Mouse (Mus musculus) liver, adult 2 months (tissue): ENCODE measurements at regions not wholly inside any gene's neighbourhood (a gene's known extent, or its start where the extent isn't known, plus 50 kb on each side); places are given as distances from the start of the nearest gene placed in this dataset.

ENCODE experiments used
- CTCF ChIP-seq: fragments of 200-500 bp; IDR thresholded peaks from 2 replicates; pipeline ENCODE4 v1.5.1; 2011; ENCODE audit warnings: low read depth, low read length, control low read depth
- POLR2A ChIP-seq: fragments of 200-500 bp; IDR thresholded peaks from 2 replicates; pipeline ENCODE4 v1.6.1; 2011; ENCODE audit warnings: low read length, control low read depth; ENCODE audit not compliant: insufficient read depth; ENCODE audit errors: extremely low read depth

GRCm38 (mm10) chr11:79806911-79807466 lies 155.2 kb downstream of the Utp6 start:
- no peak for TF ChIP-seq CTCF
- TF ChIP-seq POLR2A: no peak
